Mouse (Mus musculus) megakaryocyte, embryonic 14.5 days (primary cell): ENCODE results near the gene Gm44511.

Experiments used
- FLI1 ChIP-seq: IDR thresholded peaks from 2 replicates; pipeline ENCODE4 v1.6.1; 2012; ENCODE audit warnings: low read length, inconsistent platforms, mixed read lengths
- GATA1 ChIP-seq: IDR thresholded peaks from 3 replicates; pipeline ENCODE4 v1.6.1; 2012; ENCODE audit warnings: mixed read lengths, low read length, inconsistent platforms, borderline replicate concordance

DNA sequence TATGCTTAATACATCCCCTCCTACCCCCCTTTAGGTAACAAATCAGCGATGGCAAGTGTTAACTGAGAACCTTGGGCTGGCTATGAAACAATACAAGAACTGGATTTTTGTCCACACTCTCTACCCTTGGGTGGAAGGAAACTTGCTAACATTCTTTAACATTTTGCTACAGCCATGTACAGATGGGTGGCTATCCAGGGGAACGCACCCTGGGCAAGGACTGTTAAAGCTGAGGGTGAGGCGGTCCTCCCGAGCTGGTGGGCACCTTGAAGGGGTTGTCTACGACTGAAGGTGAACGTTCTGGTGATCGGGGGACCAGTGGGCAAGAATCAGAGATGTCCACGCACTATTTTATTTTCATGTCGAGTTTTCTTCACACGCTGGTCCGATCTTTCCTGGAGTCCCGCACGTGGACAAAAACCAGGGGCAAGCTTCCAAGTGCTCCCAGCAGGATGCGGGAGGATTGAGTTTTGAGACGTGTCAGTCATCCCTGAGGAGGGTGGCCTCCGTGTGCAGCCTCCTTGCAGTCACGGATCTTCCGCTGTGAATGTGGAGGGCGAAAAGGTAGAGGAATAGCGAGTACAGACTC, 16.3 kb upstream of the Gm44511 start:
- TF ChIP-seq FLI1 (no peak), GATA1 (no peak)
